Mouse (Mus musculus): Measurements from ENCODE around the gene Hpcal4. TPM values are rescaled to one million over a fixed set of nuclear protein-coding genes. Genes with fewer than 3 reads are reported as not detected.

Gene Hpcal4
- not detected for polyA plus RNA-seq (2017; shearing (Covaris generic))

GRCm38 (mm10) chr4:123182328-123183238 lies at the start of gene Hpcal4:
Gene Hpcal4, plus strand, starts transcription at chr4:123183227.

GRCm38 (mm10) chr4:123139513-123140154 lies 43.4 kb upstream of the Hpcal4 start, which contains the start of gene Ppie:
Gene Ppie, minus strand, starts transcription at chr4:123139951.

GRCm38 (mm10) chr4:123201186-123202093 lies 18.4 kb downstream of the Hpcal4 start, which contains the start of gene Nt5c1a:
Gene Nt5c1a, plus strand, starts transcription at chr4:123201504.

GRCm38 (mm10) chr4:123233492-123234084 lies 50.6 kb downstream of the Hpcal4 start, which contains the start of gene Heyl:
Gene Heyl, plus strand, starts transcription at chr4:123233556.

Other genes starting within 250 kb of the Hpcal4 start
- gene Mfsd2a, start 222.0 kb upstream of the Hpcal4 start, polyA plus RNA-seq (2017; shearing (Covaris generic)), result 3.1 TPM
- not detected for gene Mycl, start 187.6 kb upstream of the Hpcal4 start, polyA plus RNA-seq (2017; shearing (Covaris generic))
- gene Trit1, start 166.6 kb upstream of the Hpcal4 start, polyA plus RNA-seq (2017; shearing (Covaris generic)), result 26.1 TPM
- gene Bmp8b, start 78.1 kb upstream of the Hpcal4 start, polyA plus RNA-seq (2017; shearing (Covaris generic)), result 0.21 TPM
- not detected for gene Oxct2b, start 67.0 kb upstream of the Hpcal4 start, polyA plus RNA-seq (2017; shearing (Covaris generic))
- gene Ppie, start 43.3 kb upstream of the Hpcal4 start, polyA plus RNA-seq (2017; shearing (Covaris generic)), result 101 TPM
- not detected for gene Nt5c1a, start 18.3 kb downstream of the Hpcal4 start, polyA plus RNA-seq (2017; shearing (Covaris generic))
- 0.09 TPM for gene Heyl, start 50.3 kb downstream of the Hpcal4 start, polyA plus RNA-seq (2017; shearing (Covaris generic))
- gene Pabpc4, start 79.1 kb downstream of the Hpcal4 start, polyA plus RNA-seq (2017; shearing (Covaris generic)), result 6.6 TPM
- not detected for gene Oxct2a, start 140.4 kb downstream of the Hpcal4 start, polyA plus RNA-seq (2017; shearing (Covaris generic))
- not detected for gene Bmp8a, start 160.0 kb downstream of the Hpcal4 start, polyA plus RNA-seq (2017; shearing (Covaris generic))

All from inflammation-experienced regulatory T-cells, adult 16 weeks (primary cell).